Mouse (Mus musculus): Measurements from ENCODE around the gene Spns3.

DNA sequence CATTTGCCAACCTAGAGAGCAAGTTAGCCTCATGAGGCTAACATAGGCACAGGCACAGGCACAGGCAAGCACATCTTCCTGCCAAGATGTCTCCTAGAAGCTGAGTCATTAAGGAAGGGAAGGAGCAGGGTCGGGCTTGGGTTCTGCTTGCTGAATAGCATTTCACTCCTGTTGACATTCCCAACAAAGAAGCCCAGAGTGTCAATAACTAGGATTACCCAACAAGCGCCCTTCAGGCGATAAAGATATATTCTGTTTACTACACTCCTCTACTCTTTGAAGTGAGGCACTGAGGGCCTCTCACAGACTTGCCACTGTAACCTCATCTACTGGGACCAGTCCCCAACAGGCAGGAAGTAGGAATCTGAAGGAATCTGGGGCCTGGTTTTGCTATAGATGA, 54.2 kb downstream of the Spns3 start:
- TF ChIP-seq CTCF (IDR thresholded peaks at IDR 0.05; ENCODE audit: extremely low read depth, insufficient read length, insufficient replicate concordance, low read depth, low read length) (no peak), POLR2A (IDR thresholded peaks at IDR 0.05; ENCODE audit: low read depth, low read length) (no peak)
